Mouse (Mus musculus) monocyte, adult 5-6 weeks (primary cell): ENCODE measurements around the gene Tenm3. TPM values are rescaled to one million over a fixed set of nuclear protein-coding genes. Genes with fewer than 3 reads are reported as not detected.

Experiments
- ATAC-seq: fragments of 153-309, 156-312 bp; replicated peaks from 2 replicates; pipeline ENCODE4 v1.8.0; 2017; ENCODE audit warnings: mild to moderate bottlenecking; ENCODE audit not compliant: low TSS enrichment, insufficient number of reproducible peaks, severe bottlenecking, poor library complexity, low FRiP score
- total RNA-seq: library from RNA; stranded (forward); fragments of 200-1000, 200-491, 200-594 nt; gene quantifications from 3 replicates; pipeline ENCODE4 v1.2.3, GENCODE M21; 2017

The Tenm3 gene
- total RNA-seq, 1 experiment from 2014 or later, result not detected

DNA sequence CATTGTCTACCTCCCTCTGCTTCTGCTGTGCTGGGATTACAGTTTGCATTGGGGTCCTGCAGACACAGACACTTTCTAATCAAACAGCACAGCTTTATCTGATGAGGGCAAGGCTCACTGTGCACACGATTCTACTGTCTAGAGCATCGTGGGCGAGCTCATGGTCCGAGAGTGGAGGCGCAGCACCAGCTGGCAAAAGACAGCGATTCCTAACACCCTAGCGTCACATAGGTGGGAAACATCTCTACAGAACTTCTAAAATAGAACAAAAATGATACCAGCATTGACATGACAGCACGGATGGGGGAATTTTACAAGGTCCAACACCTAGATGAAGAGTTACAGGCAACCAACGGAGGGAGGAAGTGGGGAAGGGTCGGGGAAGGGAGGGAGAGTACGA lies 561.9 kb downstream of the Tenm3 start:
- ATAC-seq, result no peak

DNA sequence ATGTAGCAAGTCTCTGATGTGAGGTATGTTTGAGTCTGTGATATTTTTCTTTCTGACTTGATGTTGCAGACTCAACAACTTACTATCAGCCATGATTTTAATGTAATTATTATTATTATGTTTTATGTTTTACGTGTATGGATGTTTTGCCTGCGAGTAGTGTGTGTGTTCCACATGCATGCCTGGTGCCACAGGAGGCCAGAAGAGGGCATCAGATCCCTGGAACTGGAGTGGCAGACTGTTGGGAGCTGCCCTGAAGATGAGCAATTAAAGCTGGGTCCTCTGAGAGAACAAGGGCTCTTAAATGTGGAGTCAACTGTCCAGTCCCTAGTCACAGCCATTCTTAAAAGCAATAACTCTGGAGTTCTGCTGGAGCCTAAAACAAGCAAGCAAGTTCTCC lies 564.4 kb downstream of the Tenm3 start:
- no peak for ATAC-seq

GRCm38 (mm10) chr8:48277986-48278635 lies 565.6 kb downstream of the Tenm3 start:
- no peak for ATAC-seq

DNA sequence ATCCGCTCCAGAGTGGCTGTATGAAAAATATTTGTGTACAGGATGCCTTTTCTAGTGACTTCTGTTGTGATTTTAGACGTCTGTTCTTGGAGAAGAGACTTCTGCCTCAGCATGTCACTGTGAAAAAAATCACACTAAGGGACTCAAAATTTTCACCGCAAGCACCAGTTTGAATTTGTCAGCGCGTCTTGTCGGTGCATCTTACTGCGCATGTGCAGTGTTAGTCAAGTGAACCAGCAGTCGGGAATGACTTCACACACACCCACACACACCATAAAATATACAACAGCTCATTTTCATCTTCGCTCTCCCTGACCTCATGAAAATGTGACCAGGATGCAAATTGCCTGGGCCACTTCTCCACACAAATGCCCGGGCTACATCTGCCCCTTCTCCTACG lies 568.7 kb downstream of the Tenm3 start:
- ATAC-seq, result no peak

- ATAC-seq, result no peak
These were observed 569.2 kb downstream of the Tenm3 start for GRCm38 (mm10) chr8:48274566-48274965.

DNA sequence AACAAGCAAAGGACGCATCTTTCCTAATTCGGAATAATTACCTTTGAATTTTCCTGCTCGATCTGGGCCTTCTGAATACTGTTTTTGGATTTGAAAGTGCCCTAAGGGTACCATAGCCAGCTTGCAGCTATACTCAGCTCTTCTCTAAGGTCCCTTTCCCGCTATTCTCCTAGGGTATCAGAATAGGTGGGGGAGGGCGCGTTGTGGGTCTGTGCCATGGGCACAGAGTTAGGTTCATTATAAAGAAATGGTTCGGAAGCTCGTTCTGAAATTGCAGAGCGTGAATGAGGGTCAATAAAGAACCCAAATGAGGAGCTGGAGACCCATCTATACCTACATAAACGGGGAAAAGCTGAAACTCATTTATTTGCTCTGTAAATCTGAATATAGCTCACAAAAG lies 575.1 kb downstream of the Tenm3 start:
- ATAC-seq, result no peak

GRCm38 (mm10) chr8:48260265-48260664 lies 583.5 kb downstream of the Tenm3 start:
- no peak for ATAC-seq

DNA sequence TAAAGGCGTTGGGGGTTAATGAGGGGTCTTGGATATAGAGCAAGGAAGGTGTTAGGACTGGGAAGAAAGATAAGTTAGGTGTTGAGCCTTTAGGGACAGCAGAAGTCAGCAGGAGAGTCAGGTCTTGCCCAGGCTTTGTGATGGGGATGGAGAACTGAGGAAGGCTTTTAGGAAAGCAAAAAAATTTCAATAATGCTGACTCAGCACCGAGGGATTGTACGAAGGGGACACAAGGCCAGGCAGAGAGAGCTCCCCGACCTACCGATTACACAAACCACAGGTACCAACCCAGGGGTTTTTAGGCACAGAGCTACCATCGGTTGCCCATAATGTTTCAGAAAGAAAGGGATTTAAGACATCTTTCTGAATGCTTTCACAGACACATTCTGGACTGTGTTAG lies 583.9 kb downstream of the Tenm3 start:
- ATAC-seq, result no peak

- ATAC-seq, result no peak
These were observed 599.9 kb downstream of the Tenm3 start for GRCm38 (mm10) chr8:48243876-48244275.

- ATAC-seq, result no peak
These were observed 602.7 kb downstream of the Tenm3 start for GRCm38 (mm10) chr8:48240917-48241531.

DNA sequence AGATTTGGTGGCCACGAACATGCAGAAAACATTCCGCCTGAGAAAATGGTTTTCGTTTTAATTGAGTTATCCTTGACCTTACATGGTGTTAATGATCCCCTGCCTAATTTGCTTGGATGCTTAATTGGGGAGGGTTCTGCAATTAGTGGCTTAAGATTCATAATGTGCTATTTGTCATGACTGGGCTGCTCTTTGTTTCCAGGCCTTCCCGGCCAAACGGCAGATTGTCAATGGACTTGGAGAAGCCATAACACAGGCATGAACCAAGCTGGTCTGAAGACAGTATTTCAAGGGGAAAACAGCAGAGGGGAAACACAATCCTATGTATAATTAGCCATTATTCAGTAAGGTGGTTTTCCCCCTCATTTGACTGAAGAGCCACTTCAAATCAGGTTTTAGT lies 606.8 kb downstream of the Tenm3 start:
- no peak for ATAC-seq

- no peak for ATAC-seq
These were observed 610.8 kb downstream of the Tenm3 start for GRCm38 (mm10) chr8:48232927-48233326.

DNA sequence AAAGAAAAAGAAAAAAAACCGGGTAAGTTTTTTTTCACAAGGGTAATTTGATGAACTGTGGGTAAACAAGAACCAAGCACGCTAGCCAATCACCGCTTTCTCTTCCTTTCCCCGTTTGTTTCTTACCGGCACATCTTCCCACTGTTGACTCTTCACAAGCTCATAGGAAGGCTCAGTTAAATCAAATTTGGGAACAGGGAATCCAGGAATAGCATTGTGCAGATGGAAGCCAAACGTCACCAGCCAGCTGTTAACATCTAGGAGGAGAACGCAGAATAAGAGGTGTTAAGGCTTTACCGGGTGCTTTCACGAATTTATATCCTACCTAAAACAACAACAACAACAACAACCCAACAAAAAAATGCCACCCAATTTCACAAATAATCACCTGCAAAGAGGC lies 611.9 kb downstream of the Tenm3 start:
- ATAC-seq, result no peak

DNA sequence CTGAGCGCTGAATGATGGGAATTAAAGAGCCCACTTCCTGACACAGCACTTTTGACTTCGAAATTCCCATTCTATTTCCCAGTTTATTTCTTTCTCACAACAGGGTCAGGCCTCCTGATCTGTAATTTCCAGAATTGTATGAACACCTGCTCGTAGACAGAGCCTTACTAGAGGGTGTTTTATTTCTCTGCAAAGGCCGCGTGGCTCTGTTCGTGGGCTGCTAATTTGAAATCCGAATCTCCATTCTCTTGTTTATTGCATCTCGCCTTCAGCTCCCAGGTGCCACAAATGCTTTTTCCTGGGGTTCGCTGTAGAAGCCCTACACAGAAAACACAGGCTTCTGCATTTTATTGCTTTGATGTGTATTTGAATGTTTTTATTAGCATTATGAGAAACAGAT lies 612.4 kb downstream of the Tenm3 start:
- ATAC-seq, result no peak

DNA sequence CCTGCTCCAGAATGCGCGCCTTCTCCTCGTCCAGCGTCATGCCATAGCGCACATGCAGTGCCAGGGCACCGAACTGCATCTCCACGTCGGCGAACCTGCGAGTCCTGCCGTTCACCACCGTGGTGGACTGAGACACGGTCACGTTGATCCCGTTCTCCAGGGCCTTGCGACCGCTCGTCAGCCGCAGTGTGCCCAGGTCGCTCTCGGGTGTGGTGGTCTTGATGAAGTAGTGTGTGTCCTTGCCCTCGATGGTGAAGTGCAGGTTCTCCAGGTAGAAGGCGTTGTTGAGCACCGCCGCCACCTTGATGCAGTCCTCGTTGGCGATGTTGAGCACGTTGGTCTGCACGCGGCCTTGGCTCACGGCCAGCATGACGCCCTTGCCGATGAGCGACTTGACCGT lies 615.1 kb downstream of the Tenm3 start:
- ATAC-seq, result no peak

DNA sequence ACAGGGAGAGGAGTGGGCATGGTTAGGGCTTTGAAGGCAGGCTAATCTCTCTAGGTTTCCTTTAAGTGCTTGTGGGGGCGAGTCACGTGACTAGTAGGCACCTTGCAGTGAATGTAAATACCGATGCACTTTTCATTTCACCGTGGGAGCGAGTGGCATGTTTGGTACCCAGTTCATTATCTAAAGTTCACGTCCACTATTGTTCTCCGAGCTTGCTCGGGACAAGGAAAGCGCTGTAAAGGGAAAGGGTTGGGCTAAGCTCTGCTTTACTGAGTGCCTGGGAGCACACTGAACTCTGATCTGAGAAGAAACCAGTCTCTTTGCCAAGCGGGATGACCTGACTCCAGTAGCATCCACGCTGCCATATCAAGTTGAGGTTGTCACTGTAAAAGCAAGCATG lies 619.0 kb downstream of the Tenm3 start:
- no peak for ATAC-seq

- no peak for ATAC-seq
These were observed 621.4 kb downstream of the Tenm3 start for GRCm38 (mm10) chr8:48222429-48222769.

DNA sequence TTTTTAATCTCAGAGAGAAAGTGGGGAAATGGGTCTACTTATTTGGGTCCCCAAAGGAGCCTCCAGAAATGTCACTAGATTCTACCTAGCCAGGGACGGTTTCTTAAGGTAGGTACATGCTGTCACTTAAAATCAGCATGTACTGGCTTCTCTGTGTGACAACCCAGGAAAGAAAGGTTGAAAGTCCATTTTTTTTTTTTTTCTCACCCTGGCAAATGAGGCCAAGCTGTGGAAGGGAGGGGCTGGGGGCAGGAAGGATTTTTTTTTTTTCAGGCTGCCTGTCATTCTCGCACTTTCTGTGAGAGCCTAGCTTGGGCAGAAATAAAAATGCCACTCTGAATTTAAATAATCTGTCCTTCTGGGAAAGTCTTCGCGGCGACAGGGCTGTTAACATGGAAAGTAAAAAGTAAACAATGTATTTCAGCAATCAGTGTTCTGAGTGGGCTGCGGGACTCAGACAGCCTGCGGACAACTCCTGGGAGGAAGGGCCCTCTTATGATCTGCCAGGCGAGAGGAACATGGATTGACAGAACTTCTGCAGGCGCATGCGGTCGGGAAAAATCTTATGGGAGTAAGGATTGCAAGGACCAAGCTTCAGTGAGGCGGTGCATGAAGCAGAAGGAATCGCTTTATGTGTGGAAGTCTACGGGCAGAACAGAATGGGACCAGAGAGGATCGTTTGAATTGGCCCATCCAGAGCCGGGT lies 621.9 kb downstream of the Tenm3 start:
- ATAC-seq, result no peak

GRCm38 (mm10) chr8:48221304-48221703 lies 622.4 kb downstream of the Tenm3 start:
- no peak for ATAC-seq

DNA sequence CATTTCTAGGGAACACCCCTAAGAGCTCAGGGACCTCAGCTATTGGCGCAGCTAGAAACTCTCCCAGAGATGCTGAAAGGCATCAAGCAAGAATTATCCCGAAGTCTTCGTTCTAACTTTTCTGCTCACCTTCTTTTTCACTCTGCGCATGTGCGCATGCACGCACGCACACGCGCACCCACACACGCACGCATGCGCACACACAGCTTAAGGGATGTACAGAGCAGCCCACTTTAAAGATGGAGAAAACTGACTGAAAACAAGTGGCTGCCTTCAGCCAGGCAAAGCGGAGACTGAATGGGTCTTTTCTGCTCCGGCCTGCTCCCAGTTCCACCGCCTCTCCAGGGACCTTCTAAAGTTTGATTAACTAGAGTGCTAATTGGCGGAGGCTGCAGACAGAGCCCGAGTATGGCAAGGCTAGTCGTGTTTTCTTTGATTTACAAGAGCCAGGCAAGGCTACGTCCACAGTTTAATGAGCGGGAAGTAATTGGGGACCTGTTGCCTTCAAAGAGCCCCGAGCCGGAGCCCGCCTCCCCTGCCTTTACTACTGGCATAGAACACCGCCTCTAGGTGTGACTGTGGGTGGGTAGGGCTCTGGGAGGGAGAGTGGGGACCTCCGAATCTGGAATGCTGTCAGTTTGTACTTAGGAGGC lies 623.1 kb downstream of the Tenm3 start:
- ATAC-seq, result no peak
